Mouse (Mus musculus) lung, postnatal 14 days (tissue): ENCODE measurements around the gene Dtd1.

Experiments used
- DNase-seq: peaks from one replicate; pipeline ENCODE4 v3.0.0; 2021

Gene Dtd1

GRCm38 (mm10) chr2:144770452-144770941 is 170.8 kb downstream of the Dtd1 start:
- no peak for DNase-seq

- no peak for DNase-seq
Observed at GRCm38 (mm10) chr2:144771841-144772240, 172.1 kb downstream of the Dtd1 start.

DNA sequence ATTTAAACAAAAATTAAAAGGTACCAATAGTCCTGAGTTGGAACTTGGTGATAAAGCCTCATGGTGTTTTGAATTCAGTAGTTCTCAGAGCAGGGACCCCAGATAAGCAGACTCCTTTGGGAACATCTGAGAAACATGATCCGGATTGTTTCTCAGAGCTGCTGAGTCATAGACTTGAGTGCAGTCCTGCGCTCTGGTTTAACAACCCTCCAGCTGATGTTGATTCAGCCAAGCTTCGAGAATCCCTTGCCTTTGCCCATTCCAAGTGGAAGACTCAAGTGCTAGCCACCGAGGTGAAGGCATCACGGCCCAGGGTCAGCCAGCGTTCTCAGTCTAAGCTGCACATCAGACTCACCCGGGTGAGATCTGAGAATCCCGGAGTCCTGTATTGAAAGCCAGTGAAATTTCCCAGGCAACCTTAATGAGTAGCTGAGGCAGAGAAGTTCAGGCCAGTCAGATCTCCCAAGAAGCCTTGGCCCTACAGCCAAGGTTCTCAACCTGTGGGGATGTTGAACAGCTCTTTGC is 175.0 kb downstream of the Dtd1 start:
- no peak for DNase-seq

DNA sequence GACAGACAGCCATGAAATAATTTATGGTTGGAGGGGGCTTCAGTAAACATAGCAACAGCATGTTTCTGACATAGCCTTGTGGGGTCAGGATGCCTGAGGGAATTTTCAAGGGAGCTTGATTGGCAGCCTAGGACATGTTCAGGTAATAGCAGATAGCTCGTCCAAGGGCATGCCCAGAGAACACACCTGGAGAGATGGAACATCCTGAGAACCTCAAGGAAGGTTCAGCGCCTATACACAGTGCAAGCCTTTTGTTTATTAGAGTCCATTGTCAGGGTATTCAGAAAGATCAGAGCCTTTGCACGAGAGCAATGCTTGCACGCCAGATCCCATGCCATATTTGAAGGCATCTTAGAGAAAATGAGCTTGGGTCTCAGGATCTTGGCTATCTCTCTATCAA is 175.9 kb downstream of the Dtd1 start:
- no peak for DNase-seq

GRCm38 (mm10) chr2:144779263-144779662 is 179.6 kb downstream of the Dtd1 start:
- no peak for DNase-seq

- DNase-seq: peak; percentile 9
Observed at GRCm38 (mm10) chr2:144780731-144781130, 181.0 kb downstream of the Dtd1 start.

GRCm38 (mm10) chr2:144781871-144782270 is 182.2 kb downstream of the Dtd1 start:
- no peak for DNase-seq

DNA sequence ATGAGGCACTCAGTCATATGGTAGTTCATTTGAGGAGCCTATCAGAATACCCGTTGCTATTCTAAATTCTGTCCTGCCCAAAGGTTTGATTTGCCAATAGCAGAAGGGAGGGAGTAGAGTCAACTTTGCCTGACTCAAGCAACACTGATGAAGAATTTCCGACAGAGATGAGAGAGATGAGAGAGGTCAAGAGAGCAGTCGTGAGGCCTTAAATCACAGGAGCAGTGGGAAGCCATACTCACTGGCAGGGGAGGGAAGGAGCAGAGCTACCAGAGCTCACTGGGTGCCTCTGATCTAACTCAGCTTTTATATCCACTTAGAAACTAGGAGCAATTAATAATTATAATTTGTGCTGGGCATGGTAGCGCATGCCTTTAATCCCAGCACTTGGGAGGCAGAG is 182.8 kb downstream of the Dtd1 start:
- no peak for DNase-seq

DNA sequence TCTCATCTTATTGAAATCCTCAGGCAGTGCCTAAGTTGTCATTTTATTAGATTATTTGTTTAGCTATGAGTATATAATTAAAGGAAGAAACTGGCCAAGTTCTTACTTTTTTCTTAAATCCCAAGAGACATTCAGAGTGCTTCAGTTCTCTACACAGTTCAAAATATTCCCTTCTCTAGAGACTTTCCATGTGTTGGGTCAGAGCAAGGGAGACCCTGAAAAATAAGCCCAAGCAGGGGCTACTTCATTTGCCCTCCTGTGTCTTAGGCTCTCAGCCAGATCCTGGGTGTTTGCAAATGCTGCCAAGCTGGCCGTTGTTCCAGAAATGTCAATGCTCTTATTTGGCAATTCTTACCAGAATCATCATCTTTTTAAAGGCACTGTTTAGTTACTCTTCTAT is 183.5 kb downstream of the Dtd1 start:
- DNase-seq: no peak

GRCm38 (mm10) chr2:144783831-144784230 is 184.1 kb downstream of the Dtd1 start:
- no peak for DNase-seq

DNA sequence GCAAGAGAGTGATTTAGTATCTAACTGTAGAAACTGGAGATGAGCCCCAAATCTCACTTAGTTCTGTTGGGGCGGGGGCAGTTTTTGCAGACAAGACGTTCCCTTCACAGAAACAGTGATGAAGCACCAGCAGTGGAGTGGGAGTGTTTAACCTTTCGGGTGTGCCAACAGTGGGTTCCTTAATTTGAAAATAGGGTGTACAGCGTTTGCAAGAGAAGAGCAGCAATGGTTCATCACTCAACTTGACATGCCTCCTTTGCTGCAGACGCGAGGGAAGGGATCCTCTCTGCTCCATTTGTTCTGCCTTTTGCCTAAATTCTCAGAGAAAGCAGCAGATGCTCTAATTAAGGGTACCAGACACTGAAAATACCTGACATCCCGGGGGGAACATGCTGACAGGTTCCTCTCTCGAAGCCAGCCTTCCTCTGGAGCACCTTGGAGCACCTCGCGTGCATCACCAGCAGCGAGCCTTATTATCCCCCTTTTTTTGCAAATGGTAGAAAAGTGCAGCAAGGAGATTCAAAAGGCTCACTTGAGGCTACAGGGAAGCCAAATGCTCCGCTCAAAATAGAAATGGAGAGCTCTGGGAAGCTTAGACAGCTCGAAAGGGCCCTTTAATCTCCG is 192.1 kb downstream of the Dtd1 start:
- no peak for DNase-seq

- no peak for DNase-seq
Observed at GRCm38 (mm10) chr2:144797515-144797914, 197.8 kb downstream of the Dtd1 start.

- DNase-seq: no peak
Observed at GRCm38 (mm10) chr2:144807766-144808754, 208.4 kb downstream of the Dtd1 start.
